Mouse (Mus musculus) ES-Bruce4 (cell line): ENCODE data around the gene Donson.

ENCODE experiments used
- CTCF ChIP-seq: IDR thresholded peaks from one replicate; pipeline ENCODE4 v1.8.1; 2011; ENCODE audit warnings: low read depth, low read length
- EP300 ChIP-seq: IDR thresholded peaks from 2 replicates; pipeline ENCODE4 v1.6.1; 2011; ENCODE audit warnings: low read depth, low read length; ENCODE audit not compliant: insufficient read depth
- POLR2A ChIP-seq: IDR thresholded peaks from one replicate; pipeline ENCODE4 v1.8.1; 2011; ENCODE audit warnings: low read length; ENCODE audit not compliant: insufficient read depth

DNA sequence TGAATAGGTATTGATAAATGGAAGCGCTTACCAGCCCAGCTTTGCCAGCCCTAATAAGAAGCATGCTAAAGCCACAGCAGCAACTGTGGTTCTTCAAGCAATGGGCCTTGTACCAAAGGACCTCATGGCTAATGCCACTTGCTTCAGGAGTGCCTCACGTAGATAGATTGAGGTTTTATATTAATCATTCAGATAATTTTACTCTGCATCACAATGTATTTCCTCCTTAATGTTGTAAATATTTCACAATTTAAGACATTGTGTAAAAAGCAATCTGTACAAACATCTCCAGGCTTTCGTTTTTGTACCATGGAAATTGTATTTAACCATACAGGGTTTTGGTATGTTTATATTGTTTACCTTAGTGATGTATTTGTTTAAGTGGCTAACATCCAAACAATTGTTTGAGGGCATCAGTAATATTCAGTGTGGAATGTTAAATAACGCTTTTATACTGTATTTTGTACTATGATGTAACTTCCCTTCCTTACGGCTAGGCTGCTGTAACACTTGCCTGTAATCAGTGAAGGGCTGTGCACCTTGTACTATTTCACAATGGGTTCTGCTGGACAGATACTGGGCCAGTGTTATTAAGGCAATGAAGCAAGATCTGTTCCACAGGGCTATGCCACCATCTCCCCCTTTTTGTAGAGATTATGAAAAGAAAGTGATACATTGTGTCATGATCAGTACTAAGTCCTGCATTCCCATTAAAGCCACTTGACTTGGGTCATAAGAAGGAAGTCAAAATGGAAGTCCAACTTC, 10.2 kb downstream of the Donson start:
- TF ChIP-seq CTCF (no peak), EP300 (no peak), POLR2A (no peak)
